Mouse (Mus musculus) embryonic facial prominence, embryonic 11.5 days (tissue): Measurements from ENCODE around the gene Olfr1395. TPM values are rescaled to one million over a fixed set of nuclear protein-coding genes. Genes with fewer than 3 reads are reported as not detected.
A peak's percentile ranks its signal among the peaks of the same experiment; 100 is the strongest.
"Not testable (repeated sequence)": the region's sequence is repeated elsewhere in the genome, so short reads cannot be mapped to it uniquely, and the experiment has no call there.

ENCODE experiments used
- ATAC-seq: fragments of 200-750 bp; cut with Nextera tagmentation; replicated peaks from 2 replicates; pipeline ENCODE4 v1.8.0; 2017; ENCODE audit warnings: low read depth; ENCODE audit not compliant: insufficient number of reproducible peaks, low FRiP score, low TSS enrichment
- DNase-seq: peaks from one replicate; pipeline ENCODE4 v3.0.0-alpha.2; 2015; ENCODE audit warnings: low spot score
- H3K27ac ChIP-seq: fragments of 300-500 bp; sonication (generic); replicated peaks from 2 replicates; pipeline ENCODE4 v1.5.1; 2014; ENCODE audit warnings: mild to moderate bottlenecking, low read depth, low read length, control low read depth
- H3K27me3 ChIP-seq: fragments of 300-500 bp; sonication (generic); 2 replicates; pipeline ENCODE4 v1.6.1; 2014; ENCODE audit warnings: mild to moderate bottlenecking, low read length, moderate library complexity, mixed read lengths; ENCODE audit not compliant: control insufficient read depth, insufficient read depth
- H3K36me3 ChIP-seq: fragments of 300-500 bp; sonication (generic); replicated peaks from 2 replicates; pipeline ENCODE4 v1.6.1; 2014; ENCODE audit warnings: low read depth, mild to moderate bottlenecking, low read length, moderate library complexity, mixed read lengths; ENCODE audit not compliant: control insufficient read depth, insufficient read depth
- H3K4me1 ChIP-seq: fragments of 300-500 bp; sonication (generic); 2 replicates; pipeline ENCODE4 v1.6.1; 2014; ENCODE audit warnings: low read length, mixed read lengths; ENCODE audit not compliant: control insufficient read depth, insufficient read depth
- H3K4me2 ChIP-seq: fragments of 300-500 bp; sonication (generic); 2 replicates; pipeline ENCODE4 v1.6.1; 2014; ENCODE audit warnings: low read depth, mild to moderate bottlenecking, control low read depth, low read length, moderate library complexity
- H3K4me3 ChIP-seq: fragments of 300-500 bp; sonication (generic); 2 replicates; pipeline ENCODE4 v1.5.1; 2014; ENCODE audit warnings: low read depth, low read length, control low read depth
- H3K9ac ChIP-seq: fragments of 300-500 bp; sonication (generic); replicated peaks from 2 replicates; pipeline ENCODE4 v1.6.1; 2014; ENCODE audit warnings: mild to moderate bottlenecking, control low read depth, low read length
- H3K9me3 ChIP-seq: fragments of 300-500 bp; sonication (generic); replicated peaks from 2 replicates; pipeline ENCODE4 v1.6.1; 2016; ENCODE audit warnings: mild to moderate bottlenecking, low read length, inconsistent platforms, mixed read lengths; ENCODE audit not compliant: control insufficient read depth
- WGBS: fragments of 180-500 bp; shearing (Covaris S2); extraction: QIAGEN DNeasy Blood & Tissue Kit; methylation state at CpG from one replicate; pipeline ENCODE4 v1.1.7; 2014; 5-methylcytosine and 5-hydroxymethylcytosine counted together
- polyA plus RNA-seq: library from polyadenylated mRNA; unstranded; fragments of >200 nt; fragmentation: Nextera tagmentation; extraction: Ambion mirVana; gene quantifications from 2 replicates; pipeline ENCODE4 v1.2.1, GENCODE M21; 2014

Gene Olfr1395
- polyA plus RNA-seq, 1 experiment from 2014 or later = not detected

GRCm38 (mm10) chr11:49186452-49186851, 44.4 kb downstream of the Olfr1395 start:
- Histone ChIP-seq H3K9ac (no peak overlapping the region), H3K27ac (no peak overlapping the region)

GRCm38 (mm10) chr11:49186955-49187488, 44.9 kb downstream of the Olfr1395 start, which contains the start of gene Btnl9:
TSS of gene Btnl9 (minus strand) at chr11:49187159.
- Histone ChIP-seq H3K36me3 (no peaks in the 10 kb centered on the region), H3K4me3 (no peak within 1 kb of the TSS)
- 75% methylated on average over 8 of the region's 8 CpGs for WGBS

More at GRCm38 (mm10) chr11:49186452-49186851, 44.4 kb downstream of the Olfr1395 start:
- no peak overlapping the region for H3K4me2 ChIP-seq
- H3K4me3 ChIP-seq = no peak overlapping the region
- DNase-seq (no peak), ATAC-seq (no peak)
- H3K36me3 ChIP-seq = no peaks in the 10 kb centered on the region
- H3K27me3 ChIP-seq = no peaks in the 10 kb centered on the region
- H3K4me1 ChIP-seq = no peaks in the 10 kb centered on the region
- H3K9me3 ChIP-seq = no peaks in the 10 kb centered on the region
- 81% methylated on average over 6 of the region's 6 CpGs for WGBS

GRCm38 (mm10) chr11:49187701-49188100, 45.6 kb downstream of the Olfr1395 start:
- Histone ChIP-seq H3K4me3 (no peak overlapping the region), H3K4me2 (no peak overlapping the region), H3K27me3 (no peaks in the 10 kb centered on the region), H3K4me1 (no peaks in the 10 kb centered on the region), H3K9me3 (no peaks in the 10 kb centered on the region), H3K36me3 (no peaks in the 10 kb centered on the region), H3K9ac (no peak overlapping the region), H3K27ac (no peak overlapping the region)
- no peak for DNase-seq
- 83% methylated on average over 10 of the region's 10 CpGs for WGBS
- no peak for ATAC-seq

More at GRCm38 (mm10) chr11:49186955-49187488, 44.9 kb downstream of the Olfr1395 start, which contains the start of gene Btnl9:
- Histone ChIP-seq H3K27me3 (no peaks in the 10 kb centered on the region), H3K9me3 (no peaks in the 10 kb centered on the region), H3K9ac (no peak within 1 kb of the TSS), H3K4me2 (no peak within 1 kb of the TSS), H3K4me1 (no peaks in the 10 kb centered on the region), H3K27ac (no peak within 1 kb of the TSS)
- DNase-seq (no peak), ATAC-seq (no peak)

- DNase-seq (peak; percentile 68), ATAC-seq (no peak)
- H3K4me3 ChIP-seq = no peak overlapping the region
- H3K27me3 ChIP-seq = no peaks in the 10 kb centered on the region
- no peak overlapping the region for H3K4me2 ChIP-seq
- no peaks in the 10 kb centered on the region for H3K4me1 ChIP-seq
- H3K9ac ChIP-seq = no peak overlapping the region
- H3K36me3 ChIP-seq = no peaks in the 10 kb centered on the region
- no peak overlapping the region for H3K27ac ChIP-seq
- H3K9me3 ChIP-seq = no peaks in the 10 kb centered on the region
- 6% methylated on average over 7 of the region's 7 CpGs for WGBS
Observed at GRCm38 (mm10) chr11:49189737-49190136, 47.7 kb downstream of the Olfr1395 start.

- WGBS = 55% methylated on average over 2 of the region's 2 CpGs
Observed at GRCm38 (mm10) chr11:49191083-49191482, 49.0 kb downstream of the Olfr1395 start.

GRCm38 (mm10) chr11:49194771-49195170, 52.7 kb downstream of the Olfr1395 start:
- 94% methylated on average over 8 of the region's 9 CpGs for WGBS
- not testable (repeated sequence) for DNase-seq, H3K4me1 ChIP-seq, H3K27me3 ChIP-seq, H3K27ac ChIP-seq, ATAC-seq, H3K36me3 ChIP-seq, H3K4me2 ChIP-seq, H3K9ac ChIP-seq, H3K4me3 ChIP-seq, H3K9me3 ChIP-seq

More at GRCm38 (mm10) chr11:49191083-49191482, 49.0 kb downstream of the Olfr1395 start:
- no peak for DNase-seq
- H3K27me3 ChIP-seq = no peaks in the 10 kb centered on the region
- H3K4me1 ChIP-seq = no peaks in the 10 kb centered on the region
- no peaks in the 10 kb centered on the region for H3K36me3 ChIP-seq
- no peak overlapping the region for H3K9ac ChIP-seq
- no peak for ATAC-seq
- H3K4me3 ChIP-seq = no peak overlapping the region
- no peak overlapping the region for H3K4me2 ChIP-seq
- H3K27ac ChIP-seq = no peak overlapping the region
- H3K9me3 ChIP-seq = no peaks in the 10 kb centered on the region

GRCm38 (mm10) chr11:49195819-49196322, 53.8 kb downstream of the Olfr1395 start:
- no peaks in the 10 kb centered on the region for H3K9me3 ChIP-seq
- H3K36me3 ChIP-seq = no peaks in the 10 kb centered on the region
- 85% methylated on average over 7 of the region's 7 CpGs for WGBS
- H3K4me1 ChIP-seq = no peaks in the 10 kb centered on the region
- H3K4me2 ChIP-seq = no peak overlapping the region
- no peak overlapping the region for H3K27ac ChIP-seq
- no peaks in the 10 kb centered on the region for H3K27me3 ChIP-seq
- ATAC-seq = no peak
- no peak overlapping the region for H3K4me3 ChIP-seq
- H3K9ac ChIP-seq = no peak overlapping the region
- DNase-seq = no peak
